Mouse (Mus musculus) cerebellum, adult 18-20 months (tissue): Measurements from ENCODE around the gene Tspan9.

Experiments
- DNase-seq, 2 experiments: peaks; one replicate each; pipeline ENCODE4 v3.0.0; 2021

Tspan9 gene

GRCm38 (mm10) chr6:128070072-128070872, 73.1 kb downstream of the Tspan9 start:
- DNase-seq, result peak; percentile 62 to 66

GRCm38 (mm10) chr6:128068144-128068543, 75.2 kb downstream of the Tspan9 start:
- DNase-seq, result no peak

GRCm38 (mm10) chr6:128065982-128066381, 77.4 kb downstream of the Tspan9 start:
- DNase-seq, result peak; percentile 74 to 82

- peak; percentile 52 to 66 for DNase-seq
Measured at GRCm38 (mm10) chr6:128063501-128063900, 79.9 kb downstream of the Tspan9 start.

GRCm38 (mm10) chr6:128062784-128063183, 80.6 kb downstream of the Tspan9 start:
- DNase-seq, result peak; percentile 64 to 65

- peak; percentile 84 to 92 for DNase-seq
Measured at GRCm38 (mm10) chr6:128062216-128062615, 81.2 kb downstream of the Tspan9 start.

- DNase-seq, result no peak
Measured at GRCm38 (mm10) chr6:128061342-128061741, 82.1 kb downstream of the Tspan9 start.

- DNase-seq, result peak; percentile 76 to 77
Measured at GRCm38 (mm10) chr6:128058570-128058969, 84.8 kb downstream of the Tspan9 start.

GRCm38 (mm10) chr6:128058157-128058556, 85.2 kb downstream of the Tspan9 start:
- no peak for DNase-seq

- DNase-seq, result no peak
Measured at GRCm38 (mm10) chr6:128053000-128053732, 90.2 kb downstream of the Tspan9 start.

- DNase-seq, result peak; percentile 72 to 74
Measured at GRCm38 (mm10) chr6:128047671-128048070, 95.7 kb downstream of the Tspan9 start.

GRCm38 (mm10) chr6:128047239-128047638, 96.2 kb downstream of the Tspan9 start:
- no peak for DNase-seq

GRCm38 (mm10) chr6:128046799-128047198, 96.6 kb downstream of the Tspan9 start:
- DNase-seq, result no peak

GRCm38 (mm10) chr6:128044691-128045090, 98.7 kb downstream of the Tspan9 start:
- no peak for DNase-seq

- no peak for DNase-seq
Measured at GRCm38 (mm10) chr6:128043486-128043885, 99.9 kb downstream of the Tspan9 start.

GRCm38 (mm10) chr6:128041836-128042235, 101.6 kb downstream of the Tspan9 start:
- DNase-seq, result no peak

GRCm38 (mm10) chr6:128039077-128039766, 104.2 kb downstream of the Tspan9 start:
- DNase-seq, result no peak

- DNase-seq, result no peak
Measured at GRCm38 (mm10) chr6:128038568-128038967, 104.8 kb downstream of the Tspan9 start.

- no peak for DNase-seq
Measured at GRCm38 (mm10) chr6:128036597-128036996, 106.8 kb downstream of the Tspan9 start.

- DNase-seq, result peak; percentile 60 to 64
Measured at GRCm38 (mm10) chr6:128035930-128036309, 107.5 kb downstream of the Tspan9 start.

GRCm38 (mm10) chr6:128035250-128035929, 108.0 kb downstream of the Tspan9 start:
- DNase-seq, result peak; percentile 79 to 86

GRCm38 (mm10) chr6:128034317-128035249, 108.8 kb downstream of the Tspan9 start:
- DNase-seq, result peak; percentile 84 to 86
